Mouse (Mus musculus): Measurements from ENCODE around the gene Axl. TPM values are rescaled to one million over a fixed set of nuclear protein-coding genes. Genes with fewer than 3 reads are reported as not detected.

The Axl gene
- total and polyA plus RNA-seq, 3 experiments, result 0.19 to 0.98 (median 0.96) TPM

DNA sequence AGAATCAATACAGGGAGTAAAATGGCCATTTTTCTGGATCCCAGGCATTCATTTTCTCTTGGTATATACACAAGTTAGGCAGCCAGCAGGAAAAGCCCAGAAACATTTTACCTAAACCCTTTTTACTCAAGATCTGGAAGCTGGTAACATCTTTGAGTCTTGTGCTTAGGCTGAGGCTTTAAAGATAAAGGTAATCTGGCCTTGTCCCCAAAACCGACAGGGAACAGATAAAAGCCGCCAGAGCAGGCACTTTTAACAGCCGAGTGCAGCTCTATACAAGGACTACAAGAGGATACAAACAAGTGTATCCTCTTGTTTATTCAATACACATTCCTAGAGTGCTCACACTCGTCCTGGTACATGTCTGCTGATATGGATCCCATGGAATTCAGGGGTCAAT is 53.5 kb downstream of the Axl start (continued):
- no peak for TF ChIP-seq E2F4 (IDR thresholded peaks at IDR 0.05; ENCODE audit: insufficient replicate concordance, low read depth, low read length)
- TF ChIP-seq TCF12 (IDR thresholded peaks at IDR 0.05; ENCODE audit: low read depth, low read length), result no peak
- no peak for TF ChIP-seq ZMIZ1 (IDR thresholded peaks at IDR 0.05; ENCODE audit: low read depth, low read length)
- TF ChIP-seq SIN3A (IDR thresholded peaks at IDR 0.05; ENCODE audit: low read length), result no peak

DNA sequence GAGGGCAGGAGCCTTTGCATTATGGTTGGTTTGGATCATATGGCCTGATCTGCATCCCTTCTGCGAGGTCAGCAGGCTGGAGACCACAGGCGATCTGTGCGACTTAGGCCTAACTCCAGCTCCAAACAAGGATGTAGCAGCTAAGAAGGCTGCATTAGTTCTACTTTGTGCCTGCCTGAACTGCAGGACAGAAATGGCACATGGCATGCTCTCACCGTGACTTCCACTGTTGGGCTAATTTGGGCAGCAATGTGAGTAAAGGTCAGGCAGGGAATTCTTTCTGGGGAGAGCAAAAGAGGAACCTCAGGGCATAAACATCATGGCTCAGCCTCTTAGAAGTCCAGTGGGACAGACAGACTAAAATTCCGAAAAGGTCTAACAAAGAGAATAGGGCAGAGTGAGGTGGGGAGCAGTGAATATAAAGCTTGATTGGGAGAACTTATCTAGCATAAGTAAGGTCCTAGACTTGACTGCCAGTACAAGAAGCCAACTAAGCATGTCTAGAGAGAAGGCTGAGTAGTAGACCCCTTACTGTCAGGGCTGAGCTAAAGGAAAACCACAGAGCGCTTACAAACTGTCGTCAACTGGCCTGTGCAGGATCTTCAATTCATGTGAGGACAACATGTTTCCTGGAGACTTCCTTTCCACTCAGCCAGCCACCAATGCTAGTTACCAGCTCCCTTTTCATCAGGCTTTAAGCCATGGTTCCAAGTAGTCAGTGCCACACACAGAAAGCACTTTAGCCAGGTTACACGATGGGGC is 57.0 kb downstream of the Axl start:
- Histone ChIP-seq H3K4me1 (ENCODE audit: control insufficient read depth in 1 of 2, insufficient read depth in 2 of 2) (no peaks in the 10 kb centered on the region), H3K4me3 (replicated peaks in 1 of 3; ENCODE audit: low read depth in 2 of 3, low read length in 2 of 3, poor library complexity in 1 of 3) (no peak overlapping the region), H3K27me3 (replicated peaks) (no peaks in the 10 kb centered on the region), H3K27ac (ENCODE audit: insufficient read depth, low read depth) (no peak overlapping the region), H3K4me2 (ENCODE audit: insufficient read depth, low read depth, poor library complexity, severe bottlenecking) (no peak overlapping the region), H3K79me2 (replicated peaks; ENCODE audit: control insufficient read depth, extremely low read depth, insufficient read depth, poor library complexity, severe bottlenecking) (peaks cover 4% of the 10 kb centered on the region; the same call in 1 of the 2 replicates), H3K36me3 (replicated peaks in 1 of 2; ENCODE audit: control insufficient read depth in 1 of 2, insufficient read depth in 1 of 2, low read length in 1 of 2) (peaks cover 88 to 96% of the 10 kb centered on the region in 2 experiments), H3K9ac (ENCODE audit: insufficient read depth, low read depth) (no peak overlapping the region), H3K9me3 (replicated peaks; ENCODE audit: low read length) (no peaks in the 10 kb centered on the region)
- TF ChIP-seq JUN (IDR thresholded peaks at IDR 0.05; ENCODE audit: insufficient read depth, low read depth, low read length), result no peak
- TF ChIP-seq CTCF (conservative IDR thresholded peaks at IDR 0.05 in 1 of 2, IDR thresholded peaks at IDR 0.05 in 1 of 2; ENCODE audit: low read depth in 2 of 2, low read length in 2 of 2), result no peak
- no peak for TF ChIP-seq MYC (IDR thresholded peaks at IDR 0.05; ENCODE audit: low read depth, low read length)
- no peak for TF ChIP-seq UBTF (IDR thresholded peaks at IDR 0.05; ENCODE audit: low read depth, low read length)
- no peak for TF ChIP-seq MAFK (IDR thresholded peaks at IDR 0.05; ENCODE audit: insufficient replicate concordance, low read length)
- no peak for TF ChIP-seq ELF1 (IDR thresholded peaks at IDR 0.05; ENCODE audit: low read depth, low read length)
- TF ChIP-seq RCOR1 (conservative IDR thresholded peaks at IDR 0.05; ENCODE audit: low read depth, low read length), result no peak
- no peak for TF ChIP-seq MAZ (IDR thresholded peaks at IDR 0.05; ENCODE audit: low read depth, low read length)
- no peak for TF ChIP-seq ETS1 (conservative IDR thresholded peaks at IDR 0.05; ENCODE audit: low read depth, low read length)
- TF ChIP-seq MAX (IDR thresholded peaks at IDR 0.05; ENCODE audit: low read length), result no peak
- no peak for TF ChIP-seq NELFE (IDR thresholded peaks at IDR 0.05; ENCODE audit: low read depth, low read length)
- no peak for TF ChIP-seq EP300 (IDR thresholded peaks at IDR 0.05; ENCODE audit: low read length)
- no peak for TF ChIP-seq MXI1 (IDR thresholded peaks at IDR 0.05; ENCODE audit: low read depth, low read length)
- TF ChIP-seq ZKSCAN1 (IDR thresholded peaks at IDR 0.05; ENCODE audit: borderline replicate concordance, low read depth, low read length), result no peak
- TF ChIP-seq E2F4 (IDR thresholded peaks at IDR 0.05; ENCODE audit: insufficient replicate concordance, low read depth, low read length), result no peak
- TF ChIP-seq NRF1 (IDR thresholded peaks at IDR 0.05; ENCODE audit: low read depth, low read length), result no peak
- no peak for TF ChIP-seq TCF12 (IDR thresholded peaks at IDR 0.05; ENCODE audit: low read depth, low read length)
- TF ChIP-seq CHD2 (IDR thresholded peaks at IDR 0.05; ENCODE audit: low read length), result no peak
- in situ Hi-C loops (cut with MboI; ENCODE audit: low pct_ligation_motif_present, low pct_unique_long_range_greater_than_20kb, low sequenced_read_pairs), result no loop called here
- DNase-seq (ENCODE audit: extremely low read depth), result no peak
- dilution Hi-C loops (cut with MboI; ENCODE audit: extremely low pct_ligation_motif_present, extremely low pct_unique_long_range_greater_than_20kb, low sequenced_read_pairs), result no loop called here

All from CH12.LX (cell line).